Mouse (Mus musculus) liver, adult (tissue): ENCODE data around the gene Adgrv1.

Source experiments
- GATA4 ChIP-seq: IDR thresholded peaks from 2 replicates; pipeline ENCODE4 v1.6.1; 2014; ENCODE audit warnings: mild to moderate bottlenecking, low read length; ENCODE audit not compliant: insufficient replicate concordance

The Adgrv1 gene

GRCm38 (mm10) chr13:81045345-81045744, 587.6 kb downstream of the Adgrv1 start:
- TF ChIP-seq GATA4 = no peak
